Mouse (Mus musculus): ENCODE measurements around the gene Efcab11.

GRCm38 (mm10) chr12:99756914-99757687, 127.1 kb downstream of the Efcab11 start:
- TF ChIP-seq CTCF (IDR thresholded peaks at IDR 0.05; ENCODE audit: borderline replicate concordance, insufficient read depth, low read depth, low read length) (no peak), POLR2A (IDR thresholded peaks at IDR 0.05; ENCODE audit: borderline replicate concordance, insufficient read depth, low read length) (no peak)
